Mouse (Mus musculus) G1E (cell line): ENCODE data around the gene Ctsz.

Experiments
- CTCF ChIP-seq: IDR thresholded peaks from 2 replicates; pipeline ENCODE4 v1.5.1; 2012; ENCODE audit warnings: low read depth, low read length, inconsistent platforms, mixed read lengths
- GATA1 ChIP-seq: IDR thresholded peaks from 2 replicates; pipeline ENCODE4 v1.6.1; 2012; ENCODE audit warnings: borderline replicate concordance, low read length, inconsistent platforms, mixed read lengths
- GATA2 ChIP-seq: IDR thresholded peaks from 2 replicates; pipeline ENCODE4 v1.6.1; 2012; ENCODE audit warnings: low read depth, low read length, inconsistent platforms, borderline replicate concordance
- POLR2AphosphoS5 ChIP-seq: IDR thresholded peaks from 2 replicates; pipeline ENCODE4 v1.6.1; 2012; ENCODE audit warnings: low read depth, low read length, inconsistent platforms; ENCODE audit not compliant: insufficient replicate concordance
- TAL1 ChIP-seq: conservative IDR thresholded peaks from 2 replicates; pipeline ENCODE4 v1.6.1; 2012; ENCODE audit warnings: low read depth, low read length, inconsistent platforms, mixed read lengths

DNA sequence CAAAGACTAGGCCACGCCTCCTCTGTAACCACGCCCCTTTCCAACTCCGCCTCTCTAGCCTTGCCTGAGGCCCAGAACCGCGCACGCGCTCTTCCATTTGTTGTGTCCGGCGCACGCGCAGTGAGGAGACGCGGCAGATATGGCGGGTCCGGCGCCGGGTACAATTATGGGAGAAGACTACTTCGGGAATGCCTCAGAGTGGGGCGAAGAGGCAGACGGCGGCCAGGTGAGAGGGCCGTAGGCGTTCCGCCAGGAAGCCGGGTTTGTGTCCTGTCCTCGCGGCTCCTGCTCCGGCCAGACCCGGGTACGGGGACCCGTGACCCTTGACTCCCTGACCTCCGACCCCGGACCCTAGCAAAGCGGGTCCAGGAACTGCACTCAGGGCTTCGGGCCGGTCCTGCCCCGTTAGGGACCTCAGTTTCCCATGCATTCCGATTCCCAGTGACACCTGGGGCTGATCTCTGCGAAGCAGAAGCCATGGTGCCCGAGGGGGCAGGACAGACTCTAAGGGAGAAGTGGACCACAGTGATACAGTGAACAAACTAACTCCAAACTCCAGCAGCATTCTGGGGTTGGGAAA is 23.0 kb downstream of the Ctsz start, which contains the start of gene Nelfcd:
- TF ChIP-seq CTCF (no peak), GATA2 (no peak), POLR2AphosphoS5 (no peak), GATA1 (no peak), TAL1 (no peak)
